Mouse (Mus musculus) testis, adult 2 months (tissue): ENCODE measurements around the gene D11Wsu47e.

Experiments used
- CTCF ChIP-seq: fragments of 200-500 bp; IDR thresholded peaks from 2 replicates; pipeline ENCODE4 v1.5.1; 2012; ENCODE audit warnings: low read depth, mild to moderate bottlenecking, inconsistent platforms, low read length, moderate library complexity; ENCODE audit not compliant: control insufficient read depth, insufficient read depth, insufficient replicate concordance
- POLR2A ChIP-seq: fragments of 200-500 bp; IDR thresholded peaks from 2 replicates; pipeline ENCODE4 v1.6.1; 2012; ENCODE audit warnings: low read depth, mild to moderate bottlenecking, inconsistent platforms, low read length, moderate library complexity; ENCODE audit not compliant: control insufficient read depth

DNA sequence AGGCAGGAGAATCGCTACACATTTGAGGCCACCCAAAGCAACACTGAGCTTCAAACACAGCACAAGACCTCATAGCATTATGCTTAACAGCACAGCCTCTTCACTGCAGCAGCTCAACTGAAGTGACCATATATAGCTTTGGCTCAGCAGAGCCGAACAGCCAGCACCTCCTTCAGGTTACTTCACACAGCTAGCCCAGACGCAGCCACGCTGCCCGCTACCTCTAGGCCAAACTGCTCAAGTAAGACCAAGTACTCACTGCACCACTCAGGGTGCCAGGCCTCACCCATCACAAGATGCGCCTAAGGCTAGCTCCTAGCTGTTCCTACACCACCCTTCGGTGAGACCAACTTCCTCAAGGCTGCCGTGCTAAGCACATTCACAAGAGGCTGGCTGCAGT lies 5.8 kb upstream of the D11Wsu47e start:
- no peak for TF ChIP-seq POLR2A
- no peak for TF ChIP-seq CTCF
